Mouse (Mus musculus) right cerebral cortex, postnatal 4 days (tissue): ENCODE results near the gene Cltb.
A peak's percentile ranks its signal among the peaks of the same experiment; 100 is the strongest.

ENCODE experiments used
- DNase-seq: peaks from one replicate; pipeline ENCODE4 v3.0.0-alpha.2; 2022

Cltb gene

GRCm38 (mm10) chr13:54593617-54594016 is 17.5 kb downstream of the Cltb start:
- DNase-seq = no peak

- no peak for DNase-seq
Observed at GRCm38 (mm10) chr13:54591776-54592356, 19.3 kb downstream of the Cltb start.

GRCm38 (mm10) chr13:54589996-54590951 is 20.9 kb downstream of the Cltb start, which contains the start of the genes Nop16 and Higd2a:
Gene Nop16, minus strand, starts transcription at chr13:54590090.
Gene Higd2a, plus strand, starts transcription at chr13:54590207.
- DNase-seq = peak; percentile 87

- peak; percentile 68 for DNase-seq
Observed at GRCm38 (mm10) chr13:54589414-54589995, 21.6 kb downstream of the Cltb start.

GRCm38 (mm10) chr13:54585831-54586230 is 25.3 kb downstream of the Cltb start:
- no peak for DNase-seq

GRCm38 (mm10) chr13:54582860-54583259 is 28.3 kb downstream of the Cltb start:
- DNase-seq = no peak

- DNase-seq = no peak
Observed at GRCm38 (mm10) chr13:54582126-54582525, 29.0 kb downstream of the Cltb start.

- DNase-seq = no peak
Observed at GRCm38 (mm10) chr13:54581385-54581784, 29.8 kb downstream of the Cltb start.

- DNase-seq = no peak
Observed at GRCm38 (mm10) chr13:54577652-54578507, 33.3 kb downstream of the Cltb start.

- DNase-seq = no peak
Observed at GRCm38 (mm10) chr13:54575489-54575888, 35.7 kb downstream of the Cltb start.

- DNase-seq = peak; percentile 79
Observed at GRCm38 (mm10) chr13:54574854-54575481, 36.2 kb downstream of the Cltb start, which contains the start of gene Arl10. Gene Arl10, plus strand, starts transcription at chr13:54575015.

- DNase-seq = no peak
Observed at GRCm38 (mm10) chr13:54572621-54573020, 38.5 kb downstream of the Cltb start.

GRCm38 (mm10) chr13:54571637-54572036 is 39.5 kb downstream of the Cltb start:
- DNase-seq = no peak

GRCm38 (mm10) chr13:54570736-54571135 is 40.4 kb downstream of the Cltb start:
- DNase-seq = no peak

- DNase-seq = no peak
Observed at GRCm38 (mm10) chr13:54569282-54569681, 41.9 kb downstream of the Cltb start.

GRCm38 (mm10) chr13:54568380-54568779 is 42.8 kb downstream of the Cltb start:
- DNase-seq = no peak

- peak; percentile 60 for DNase-seq
Observed at GRCm38 (mm10) chr13:54565594-54566345, 45.4 kb downstream of the Cltb start.

GRCm38 (mm10) chr13:54565201-54565581 is 46.0 kb downstream of the Cltb start, which contains the start of gene 4833439L19Rik:
Gene 4833439L19Rik, minus strand, starts transcription at chr13:54565435.
- DNase-seq = peak; percentile 92

GRCm38 (mm10) chr13:54564232-54565200 is 46.6 kb downstream of the Cltb start:
- no peak for DNase-seq

- no peak for DNase-seq
Observed at GRCm38 (mm10) chr13:54562562-54562961, 48.6 kb downstream of the Cltb start.
